Mouse (Mus musculus): ENCODE measurements around the gene Patz1. TPM values are rescaled to one million over a fixed set of nuclear protein-coding genes. Genes with fewer than 3 reads are reported as not detected.
A peak's percentile ranks its signal among the peaks of the same experiment; 100 is the strongest.

Gene Patz1
- polyA plus RNA-seq, 1 experiment from 2014 or later, result 22.1 TPM

- peak; percentile 60 for ATAC-seq
- H3K4me2 ChIP-seq (ENCODE audit: low read depth, low read length), result no peak overlapping the region
- H3K9ac ChIP-seq (ENCODE audit: low read depth, low read length), result no peak overlapping the region
- H3K27ac ChIP-seq (ENCODE audit: low read length), result no peak overlapping the region
- H3K4me3 ChIP-seq (ENCODE audit: low read length), result no peak overlapping the region
- WGBS, result 26% methylated on average over 2 of the region's 2 CpGs
- H3K27me3 ChIP-seq (replicated peaks; ENCODE audit: control insufficient read depth, insufficient read depth, low read length), result no peaks in the 10 kb centered on the region
- no peaks in the 10 kb centered on the region for H3K4me1 ChIP-seq (ENCODE audit: control insufficient read depth, insufficient read depth, low read length)
- no peaks in the 10 kb centered on the region for H3K9me3 ChIP-seq (ENCODE audit: control insufficient read depth, low read length)
- H3K36me3 ChIP-seq (ENCODE audit: control insufficient read depth, insufficient read depth, low read length), result peaks cover 5% of the 10 kb centered on the region; the same call in 1 of the 2 replicates
Measured at GRCm38 (mm10) chr11:3314148-3314547, 25.5 kb downstream of the Patz1 start.

GRCm38 (mm10) chr11:3318286-3318685 lies 29.6 kb downstream of the Patz1 start:
- Histone ChIP-seq H3K36me3 (ENCODE audit: control insufficient read depth, insufficient read depth, low read length) (no peaks in the 10 kb centered on the region), H3K4me3 (ENCODE audit: low read length) (no peak overlapping the region), H3K9me3 (ENCODE audit: control insufficient read depth, low read length) (no peaks in the 10 kb centered on the region), H3K9ac (ENCODE audit: low read depth, low read length) (no peak overlapping the region), H3K4me2 (ENCODE audit: low read depth, low read length) (no peak overlapping the region), H3K4me1 (ENCODE audit: control insufficient read depth, insufficient read depth, low read length) (no peaks in the 10 kb centered on the region), H3K27me3 (replicated peaks; ENCODE audit: control insufficient read depth, insufficient read depth, low read length) (no peaks in the 10 kb centered on the region), H3K27ac (ENCODE audit: low read length) (no peak overlapping the region)
- no peak for ATAC-seq
- 90% methylated on average over 3 of the region's 3 CpGs for WGBS

DNA sequence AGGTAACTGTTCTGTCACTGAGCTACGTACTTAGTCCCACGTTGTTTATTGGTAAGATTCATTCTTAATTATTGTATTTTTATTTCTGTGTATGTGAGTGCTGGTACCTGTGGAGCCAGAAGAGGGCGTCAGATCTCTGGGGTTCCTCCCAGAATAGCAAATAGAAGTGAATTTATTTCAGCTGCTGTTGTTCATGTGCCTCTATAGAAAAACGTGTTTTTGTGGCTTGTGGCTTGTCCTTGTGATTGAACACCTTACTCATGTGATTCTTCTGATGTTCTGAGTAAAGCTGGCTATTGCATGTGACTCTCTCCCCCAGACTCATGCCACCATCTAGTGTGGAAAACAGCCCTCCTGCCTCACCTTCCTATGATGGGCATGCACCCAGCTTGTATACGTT lies 39.6 kb downstream of the Patz1 start:
- Histone ChIP-seq H3K27me3 (replicated peaks; ENCODE audit: control insufficient read depth, insufficient read depth, low read length) (no peaks in the 10 kb centered on the region), H3K4me3 (ENCODE audit: low read length) (no peak overlapping the region), H3K9me3 (ENCODE audit: control insufficient read depth, low read length) (no peaks in the 10 kb centered on the region), H3K4me1 (ENCODE audit: control insufficient read depth, insufficient read depth, low read length) (peaks cover 17% of the 10 kb centered on the region), H3K9ac (ENCODE audit: low read depth, low read length) (no peak overlapping the region), H3K36me3 (ENCODE audit: control insufficient read depth, insufficient read depth, low read length) (no peaks in the 10 kb centered on the region), H3K27ac (ENCODE audit: low read length) (no peak overlapping the region), H3K4me2 (ENCODE audit: low read depth, low read length) (no peak overlapping the region)
- no peak for ATAC-seq
- WGBS, result 78% methylated on average over 5 of the region's 5 CpGs

GRCm38 (mm10) chr11:3328806-3329775 lies 40.4 kb downstream of the Patz1 start:
- ATAC-seq, result no peak
- Histone ChIP-seq H3K4me3 (ENCODE audit: low read length) (no peak overlapping the region), H3K4me1 (ENCODE audit: control insufficient read depth, insufficient read depth, low read length) (peaks cover 17% of the 10 kb centered on the region), H3K36me3 (ENCODE audit: control insufficient read depth, insufficient read depth, low read length) (no peaks in the 10 kb centered on the region), H3K9me3 (ENCODE audit: control insufficient read depth, low read length) (no peaks in the 10 kb centered on the region), H3K27ac (ENCODE audit: low read length) (no peak overlapping the region), H3K27me3 (replicated peaks; ENCODE audit: control insufficient read depth, insufficient read depth, low read length) (no peaks in the 10 kb centered on the region), H3K9ac (ENCODE audit: low read depth, low read length) (no peak overlapping the region), H3K4me2 (ENCODE audit: low read depth, low read length) (no peak overlapping the region)
- WGBS, result 71% methylated on average over 11 of the region's 11 CpGs

GRCm38 (mm10) chr11:3329891-3330451 lies 41.3 kb downstream of the Patz1 start, which contains the start of gene Pik3ip1:
Pik3ip1 (plus strand) TSS chr11:3330401.
- ATAC-seq, result no peak
- H3K4me1 ChIP-seq (ENCODE audit: control insufficient read depth, insufficient read depth, low read length), result peaks cover 24% of the 10 kb centered on the region
- peak within 1 kb of the TSS; percentile 58 for H3K9ac ChIP-seq (ENCODE audit: low read depth, low read length)
- peak within 1 kb of the TSS; percentile 99 for H3K4me2 ChIP-seq (ENCODE audit: low read depth, low read length)
- H3K36me3 ChIP-seq (ENCODE audit: control insufficient read depth, insufficient read depth, low read length), result no peaks in the 10 kb centered on the region
- no peaks in the 10 kb centered on the region for H3K9me3 ChIP-seq (ENCODE audit: control insufficient read depth, low read length)
- H3K27me3 ChIP-seq (replicated peaks; ENCODE audit: control insufficient read depth, insufficient read depth, low read length), result no peaks in the 10 kb centered on the region
- H3K4me3 ChIP-seq (ENCODE audit: low read length), result peak within 1 kb of the TSS; percentile 58
- H3K27ac ChIP-seq (ENCODE audit: low read length), result peak within 1 kb of the TSS; percentile 50

- 2% methylated on average over 9 of the region's 9 CpGs for WGBS
- peak; percentile 12; the same call in 1 of the 2 replicates for ATAC-seq
- Histone ChIP-seq H3K9me3 (ENCODE audit: control insufficient read depth, low read length) (no peaks in the 10 kb centered on the region), H3K27me3 (replicated peaks; ENCODE audit: control insufficient read depth, insufficient read depth, low read length) (no peaks in the 10 kb centered on the region), H3K9ac (ENCODE audit: low read depth, low read length) (peak overlapping the region; percentile 58), H3K4me2 (ENCODE audit: low read depth, low read length) (peak overlapping the region; percentile 99), H3K27ac (ENCODE audit: low read length) (peak overlapping the region; percentile 50), H3K36me3 (ENCODE audit: control insufficient read depth, insufficient read depth, low read length) (no peaks in the 10 kb centered on the region), H3K4me1 (ENCODE audit: control insufficient read depth, insufficient read depth, low read length) (peaks cover 28% of the 10 kb centered on the region), H3K4me3 (ENCODE audit: low read length) (peak overlapping the region; percentile 58)
Measured at GRCm38 (mm10) chr11:3330566-3330965, 41.9 kb downstream of the Patz1 start.

DNA sequence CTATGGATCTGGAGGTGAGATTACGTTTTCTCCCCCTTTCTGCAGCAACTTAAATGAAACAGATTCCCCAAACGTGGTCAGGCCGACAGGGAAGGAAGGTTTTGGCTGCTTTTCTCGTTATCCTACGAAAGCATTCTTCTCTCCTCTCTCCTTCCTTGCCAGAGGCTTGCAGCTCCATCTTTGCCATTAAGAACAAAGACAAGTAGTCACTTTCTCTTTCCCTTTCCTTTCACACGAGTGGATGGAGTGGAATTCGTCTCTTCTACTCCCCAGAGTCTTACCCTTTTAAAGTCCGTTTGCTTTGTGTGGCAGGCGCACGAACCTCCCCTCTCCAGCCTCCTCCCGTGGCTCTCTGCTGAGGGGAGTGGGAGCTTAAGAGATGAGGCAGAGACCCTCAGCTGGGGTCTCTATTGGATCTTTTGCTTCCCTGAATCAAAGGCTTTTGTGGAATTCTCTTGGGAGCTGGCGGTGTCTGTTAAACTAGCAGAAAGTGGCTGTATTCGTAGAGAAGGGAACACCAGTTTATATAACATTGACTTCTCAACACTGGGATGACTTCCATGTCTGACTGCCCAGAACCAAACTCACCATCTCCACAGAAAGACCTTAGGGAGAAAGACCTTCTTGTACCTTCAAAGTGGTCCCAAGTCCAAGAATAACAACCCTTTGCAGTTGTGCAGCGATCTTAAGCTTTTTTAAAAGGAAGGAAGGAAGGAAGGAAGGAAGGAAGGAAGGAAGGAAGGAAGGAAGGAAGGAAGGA lies 42.5 kb downstream of the Patz1 start:
- H3K9ac ChIP-seq (ENCODE audit: low read depth, low read length), result peak overlapping the region; percentile 58
- ATAC-seq, result no peak
- peak overlapping the region; percentile 58 for H3K4me3 ChIP-seq (ENCODE audit: low read length)
- peak overlapping the region; percentile 50 for H3K27ac ChIP-seq (ENCODE audit: low read length)
- H3K4me1 ChIP-seq (ENCODE audit: control insufficient read depth, insufficient read depth, low read length), result peaks cover 33% of the 10 kb centered on the region
- 5% methylated on average over 14 of the region's 14 CpGs for WGBS
- H3K27me3 ChIP-seq (replicated peaks; ENCODE audit: control insufficient read depth, insufficient read depth, low read length), result no peaks in the 10 kb centered on the region
- peak overlapping the region; percentile 99 for H3K4me2 ChIP-seq (ENCODE audit: low read depth, low read length)
- no peaks in the 10 kb centered on the region for H3K9me3 ChIP-seq (ENCODE audit: control insufficient read depth, low read length)
- no peaks in the 10 kb centered on the region for H3K36me3 ChIP-seq (ENCODE audit: control insufficient read depth, insufficient read depth, low read length)

- peak; percentile 97 for ATAC-seq
- peak overlapping the region; percentile 70 for H3K9ac ChIP-seq (ENCODE audit: low read depth, low read length)
- H3K36me3 ChIP-seq (ENCODE audit: control insufficient read depth, insufficient read depth, low read length), result no peaks in the 10 kb centered on the region
- H3K4me1 ChIP-seq (ENCODE audit: control insufficient read depth, insufficient read depth, low read length), result peaks cover 36% of the 10 kb centered on the region
- H3K4me3 ChIP-seq (ENCODE audit: low read length), result peak overlapping the region; percentile 58
- WGBS, result under 1% methylated on average over 74 of the region's 75 CpGs
- H3K27me3 ChIP-seq (replicated peaks; ENCODE audit: control insufficient read depth, insufficient read depth, low read length), result no peaks in the 10 kb centered on the region
- peak overlapping the region; percentile 76 for H3K27ac ChIP-seq (ENCODE audit: low read length)
- no peaks in the 10 kb centered on the region for H3K9me3 ChIP-seq (ENCODE audit: control insufficient read depth, low read length)
- peak overlapping the region; percentile 99 for H3K4me2 ChIP-seq (ENCODE audit: low read depth, low read length)
Measured at GRCm38 (mm10) chr11:3331756-3332642, 43.3 kb downstream of the Patz1 start.
